Mouse (Mus musculus) thymus, adult 2 months (tissue): ENCODE data around the gene Majin. TPM values are rescaled to one million over a fixed set of nuclear protein-coding genes. Genes with fewer than 3 reads are reported as not detected.
A peak's percentile ranks its signal among the peaks of the same experiment; 100 is the strongest.

Experiments
- DNase-seq: peaks from one replicate; pipeline ENCODE4 v3.0.0; 2021
- H3K27ac ChIP-seq: fragments of 200-500 bp; 2 replicates; pipeline ENCODE4 v1.5.1; 2012; ENCODE audit warnings: low read length, control low read depth; ENCODE audit not compliant: control insufficient read depth, insufficient read depth
- H3K27me3 ChIP-seq: fragments of 200-500 bp; 2 replicates; pipeline ENCODE4 v1.6.1; 2012; ENCODE audit warnings: mild to moderate bottlenecking, low read length, moderate library complexity, mixed read lengths; ENCODE audit not compliant: control insufficient read depth, insufficient read depth
- H3K36me3 ChIP-seq: fragments of 200-500 bp; 2 replicates; pipeline ENCODE4 v1.6.1; 2012; ENCODE audit warnings: mild to moderate bottlenecking, low read length, moderate library complexity; ENCODE audit not compliant: control insufficient read depth, insufficient read depth
- H3K4me1 ChIP-seq: fragments of 200-500 bp; replicated peaks from 2 replicates; pipeline ENCODE4 v1.6.1; 2012; ENCODE audit warnings: low read length; ENCODE audit not compliant: control insufficient read depth, insufficient read depth
- H3K4me3 ChIP-seq: fragments of 200-500 bp; 2 replicates; pipeline ENCODE4 v1.5.1; 2012; ENCODE audit warnings: mild to moderate bottlenecking, low read length, control low read depth, moderate library complexity; ENCODE audit not compliant: control insufficient read depth, insufficient read depth
- CTCF ChIP-seq: fragments of 200-500 bp; IDR thresholded peaks from 2 replicates; pipeline ENCODE4 v1.5.1; 2012; ENCODE audit warnings: mild to moderate bottlenecking, control low read depth, low read length, moderate library complexity, borderline replicate concordance; ENCODE audit not compliant: control insufficient read depth, poor library complexity, insufficient read depth; ENCODE audit errors: extremely low read depth
- POLR2A ChIP-seq: fragments of 200-500 bp; IDR thresholded peaks from 2 replicates; pipeline ENCODE4 v1.6.1; 2012; ENCODE audit warnings: mild to moderate bottlenecking, low read length, control low read depth, moderate library complexity; ENCODE audit not compliant: control insufficient read depth, poor library complexity, insufficient read depth; ENCODE audit errors: extremely low read depth
- WGBS: fragments of 180-500 bp; shearing (Covaris S2); methylation state at CpG from one replicate; pipeline ENCODE4 v1.1.7; 2018; 5-methylcytosine and 5-hydroxymethylcytosine counted together
- polyA plus RNA-seq: library from polyadenylated mRNA; depleted of rRNA; stranded (reverse); fragments of >200 nt; gene quantifications from 2 replicates; pipeline ENCODE4 v1.2.3, GENCODE M21; 2012

The Majin gene
- polyA plus RNA-seq, 1 experiment: 0.57 TPM

- no peak overlapping the region for H3K4me3 ChIP-seq
- WGBS: 86% methylated on average over 8 of the region's 8 CpGs
- TF ChIP-seq CTCF (no peak), POLR2A (no peak)
- H3K4me1 ChIP-seq: no peaks in the 10 kb centered on the region
- H3K27me3 ChIP-seq: no peaks in the 10 kb centered on the region
- no peak overlapping the region for H3K27ac ChIP-seq
- no peak for DNase-seq
- no peaks in the 10 kb centered on the region for H3K36me3 ChIP-seq
Observed at GRCm38 (mm10) chr19:6264945-6265344, 80.8 kb downstream of the Majin start.

- H3K27ac ChIP-seq: no peak overlapping the region
- no peaks in the 10 kb centered on the region for H3K36me3 ChIP-seq
- 87% methylated on average over 6 of the region's 6 CpGs for WGBS
- no peak overlapping the region for H3K4me3 ChIP-seq
- H3K27me3 ChIP-seq: no peaks in the 10 kb centered on the region
- no peaks in the 10 kb centered on the region for H3K4me1 ChIP-seq
- TF ChIP-seq POLR2A (no peak), CTCF (no peak)
- DNase-seq: no peak
Observed at GRCm38 (mm10) chr19:6265727-6266182, 81.6 kb downstream of the Majin start.

- Histone ChIP-seq H3K4me3 (no peak overlapping the region), H3K27ac (no peak overlapping the region), H3K4me1 (no peaks in the 10 kb centered on the region), H3K27me3 (no peaks in the 10 kb centered on the region), H3K36me3 (no peaks in the 10 kb centered on the region)
- WGBS: 74% methylated on average over 11 of the region's 11 CpGs
- no peak for DNase-seq
- TF ChIP-seq POLR2A: no peak
- no peak for TF ChIP-seq CTCF
Observed at GRCm38 (mm10) chr19:6267306-6268169, 83.3 kb downstream of the Majin start.

GRCm38 (mm10) chr19:6268170-6268528 lies 84.0 kb downstream of the Majin start:
- peak; percentile 91 for TF ChIP-seq CTCF
- TF ChIP-seq POLR2A: no peak
- Histone ChIP-seq H3K27ac (no peak overlapping the region), H3K4me3 (no peak overlapping the region), H3K27me3 (no peaks in the 10 kb centered on the region), H3K4me1 (no peaks in the 10 kb centered on the region), H3K36me3 (no peaks in the 10 kb centered on the region)
- WGBS: 14% methylated on average over 8 of the region's 8 CpGs
- peak; percentile 90 for DNase-seq

DNA sequence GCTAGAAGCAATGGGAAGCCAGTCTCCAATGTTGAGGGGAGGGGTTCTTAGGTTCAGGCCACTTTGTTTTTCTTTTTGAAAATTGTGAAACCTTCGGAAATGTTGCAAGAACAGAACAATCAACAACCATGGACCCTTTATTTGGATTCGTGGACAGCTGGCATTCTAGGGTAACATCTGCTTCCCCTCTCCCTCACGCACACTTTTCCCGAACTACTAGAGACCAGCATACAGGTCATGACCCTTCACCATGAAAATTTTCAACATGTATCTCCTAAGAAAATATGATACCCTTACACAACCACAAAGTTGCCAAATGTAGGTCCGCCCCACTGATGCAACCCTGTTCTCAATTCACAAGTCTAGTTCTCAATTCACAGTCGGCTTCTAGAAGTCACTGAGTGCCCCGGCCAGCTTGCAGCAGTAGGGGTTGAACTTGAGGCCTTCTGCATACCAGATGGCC lies 84.5 kb downstream of the Majin start:
- no peak for TF ChIP-seq POLR2A
- TF ChIP-seq CTCF: no peak
- Histone ChIP-seq H3K4me1 (no peaks in the 10 kb centered on the region), H3K4me3 (no peak overlapping the region), H3K27ac (no peak overlapping the region), H3K27me3 (no peaks in the 10 kb centered on the region), H3K36me3 (no peaks in the 10 kb centered on the region)
- WGBS: 89% methylated on average over 7 of the region's 7 CpGs
- no peak for DNase-seq

GRCm38 (mm10) chr19:6269798-6270475 lies 85.7 kb downstream of the Majin start:
- H3K4me3 ChIP-seq: no peak overlapping the region
- WGBS: 96% methylated on average over 8 of the region's 8 CpGs
- TF ChIP-seq POLR2A (no peak), CTCF (no peak)
- DNase-seq: no peak
- no peaks in the 10 kb centered on the region for H3K4me1 ChIP-seq
- H3K36me3 ChIP-seq: no peaks in the 10 kb centered on the region
- H3K27ac ChIP-seq: no peak overlapping the region
- no peaks in the 10 kb centered on the region for H3K27me3 ChIP-seq

DNA sequence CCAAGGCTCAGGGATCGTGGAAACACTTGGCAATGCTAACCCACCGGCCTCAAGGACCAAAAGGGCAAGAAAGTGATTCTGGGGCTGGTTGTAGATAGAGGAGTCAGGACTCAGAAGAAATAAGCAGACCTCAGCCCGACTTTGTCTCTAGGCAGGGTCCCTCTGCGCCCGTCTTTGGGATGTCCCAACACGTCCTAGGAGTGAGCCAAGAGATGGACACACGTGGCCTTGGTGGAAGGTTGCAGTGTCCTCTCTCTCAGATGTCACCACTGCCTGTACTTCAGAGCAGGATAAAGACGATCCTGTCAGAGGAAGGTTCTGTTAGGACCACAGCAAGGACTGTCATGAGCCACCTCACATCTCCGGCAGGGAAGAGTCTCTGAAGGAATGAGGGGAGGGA lies 86.5 kb downstream of the Majin start:
- no peak for DNase-seq
- 92% methylated on average over 9 of the region's 9 CpGs for WGBS
- Histone ChIP-seq H3K4me3 (no peak overlapping the region), H3K27ac (no peak overlapping the region), H3K4me1 (peaks cover 2% of the 10 kb centered on the region), H3K36me3 (no peaks in the 10 kb centered on the region), H3K27me3 (no peaks in the 10 kb centered on the region)
- no peak for TF ChIP-seq CTCF
- no peak for TF ChIP-seq POLR2A
